10 mouse cellular contexts compared by ENCODE assay signal in genomic region chr1:193090211-193090871, GRCm38 (mm10). TPM values are rescaled to one million over a fixed set of nuclear protein-coding genes. Genes with fewer than 3 reads are reported as not detected.
DNase-seq lines count a peak whose midpoint lies in the region; ATAC-seq and TF ChIP-seq lines count a peak whose summit lies in the region.
"Had no signal": no experiment of that assay in that cellular context is flagged by ENCODE, and none has a peak within 500 bp of the region (broad histone marks: within the 10 kb centered on the region; RNA-seq: fewer than 3 reads in every experiment).

No protein-coding gene starts in this region.

- DNase-seq in lung, postnatal 10 days, result peak; percentile 30
- DNase-seq in lung, postnatal 0 days (ENCODE audit: low spot score), result no peak
- DNase-seq in cerebellum, adult 9-10 months, result peak; percentile 29
- peak; percentile 88 for DNase-seq in gastrocnemius, postnatal 25 days
- DNase-seq in left cerebral cortex, postnatal 14 days (ENCODE audit: low spot score in 2 of 2), result peak; percentile 69 to 72
- DNase-seq in kidney, adult 18-20 months, result no peak
- DNase-seq in thymus, postnatal 25 days, result no peak
- no peak for DNase-seq in spleen, postnatal 10 days (ENCODE audit: low spot score in 2 of 2)

- ATAC-seq in lung, postnatal 0 days, result no peak

- H3K27ac ChIP-seq in lung, postnatal 0 days (ENCODE audit: low read length), result no peak overlapping the region
- H3K27ac ChIP-seq: embryonic facial prominence, embryonic 13.5 days had no signal

- intact Hi-C loops in left cerebral cortex, postnatal 14 days (cut with DNase I), result no loop called here

- H3K9ac ChIP-seq in lung, postnatal 0 days (replicated peaks; ENCODE audit: low read depth), result no peak overlapping the region
- H3K9ac ChIP-seq: embryonic facial prominence, embryonic 13.5 days had no signal

- TF ChIP-seq CTCF in lung, postnatal 0 days (IDR thresholded peaks at IDR 0.05), result no peak

- H3K4me3 ChIP-seq in lung, postnatal 0 days (ENCODE audit: low read depth, low read length), result no peak overlapping the region
- H3K4me3 ChIP-seq: embryonic facial prominence, embryonic 13.5 days; myocyte had no signal

- H3K27me3 ChIP-seq in lung, postnatal 0 days (replicated peaks; ENCODE audit: insufficient read depth, low read length), result no peaks in the 10 kb centered on the region
- H3K27me3 ChIP-seq: embryonic facial prominence, embryonic 13.5 days had no signal

- no peaks in the 10 kb centered on the region for H3K4me1 ChIP-seq in lung, postnatal 0 days (ENCODE audit: insufficient read depth, low read depth, low read length)

- no peak for TF ChIP-seq EP300 in lung, postnatal 0 days (IDR thresholded peaks at IDR 0.05)

- H3K4me2 ChIP-seq in lung, postnatal 0 days (replicated peaks; ENCODE audit: low read depth, low read length), result no peak overlapping the region
- H3K4me2 ChIP-seq: embryonic facial prominence, embryonic 13.5 days had no signal

- no peaks in the 10 kb centered on the region for H3K36me3 ChIP-seq in lung, postnatal 0 days (ENCODE audit: insufficient read depth, low read length)
- H3K36me3 ChIP-seq: embryonic facial prominence, embryonic 13.5 days had no signal

- 78% methylated on average over 18 of the region's 18 CpGs for WGBS in lung, postnatal 0 days

- H3K9me3 ChIP-seq in lung, postnatal 0 days (ENCODE audit: low read length), result no peaks in the 10 kb centered on the region
- H3K9me3 ChIP-seq: embryonic facial prominence, embryonic 13.5 days had no signal

RNA-seq across cellular contexts. Expression of gene Diexf, which starts 39.7 kb away (rescaled TPM):
- 2.5 and 2.9 TPM in 2 replicates for polyA plus RNA-seq in lung, postnatal 0 days (2015; fragmentation: Nextera tagmentation; extraction: Ambion mirVana)
- 10 to 100 TPM in 1 of 2 experiments, 1 to 10 TPM in 1; 6.2 to 10.0 TPM for total RNA-seq in gastrocnemius, postnatal 25 days (2021)
- 10 to 100 TPM; 19.5 to 22.3 TPM for total RNA-seq in left cerebral cortex, postnatal 14 days (2021)

RNA-seq across cellular contexts. Expression of gene Syt14, which starts 54.8 kb away (rescaled TPM):
- polyA plus RNA-seq in lung, postnatal 0 days (2015; fragmentation: Nextera tagmentation; extraction: Ambion mirVana), result 0.18 and 0.30 TPM in 2 replicates
- total RNA-seq in gastrocnemius, postnatal 25 days (2021), result under 1 TPM; 0.08 to 0.20 TPM
- total RNA-seq in left cerebral cortex, postnatal 14 days (2021), result 10 to 100 TPM; 20.8 to 21.2 TPM
- polyA plus RNA-seq: myocyte had no signal

Comparison
In these comparisons a context has a peak if more than half of its experiments do, and no peak if none do; other contexts are left out.
1. DNase-seq: peak in lung, postnatal 10 days (single experiment), cerebellum, adult 9-10 months (single experiment), gastrocnemius, postnatal 25 days (single experiment) and left cerebral cortex, postnatal 14 days (2 of 2); none in lung, postnatal 0 days (single experiment), kidney, adult 18-20 months (single experiment), thymus, postnatal 25 days (single experiment) and spleen, postnatal 10 days (0 of 2).
2. RNA of gene Syt14, which starts 54.8 kb away (total RNA-seq): 20.8 to 21.2 TPM in left cerebral cortex, postnatal 14 days; 0.08 to 0.20 TPM in gastrocnemius, postnatal 25 days; every median in the first group is over 10 times any median in the second.